Mouse (Mus musculus) neural tube, embryonic 15.5 days (tissue): Measurements from ENCODE around the gene Obscn. TPM values are rescaled to one million over a fixed set of nuclear protein-coding genes. Genes with fewer than 3 reads are reported as not detected.

ENCODE experiments used
- ATAC-seq: fragments of 200-750 bp; cut with Nextera tagmentation; 2 replicates; pipeline ENCODE4 v1.8.0; 2017; ENCODE audit warnings: mild to moderate bottlenecking, moderate TSS enrichment, moderate library complexity; ENCODE audit not compliant: low FRiP score
- H3K27ac ChIP-seq: fragments of 300-500 bp; sonication (generic); replicated peaks from 2 replicates; pipeline ENCODE4 v1.5.1; 2015; ENCODE audit warnings: mild to moderate bottlenecking, inconsistent platforms
- H3K27me3 ChIP-seq: fragments of 300-500 bp; sonication (generic); replicated peaks from 2 replicates; pipeline ENCODE4 v1.6.1; 2015; ENCODE audit warnings: inconsistent platforms
- H3K36me3 ChIP-seq: fragments of 300-500 bp; sonication (generic); 2 replicates; pipeline ENCODE4 v1.6.1; 2015; ENCODE audit warnings: inconsistent platforms
- H3K4me1 ChIP-seq: fragments of 300-500 bp; sonication (generic); 2 replicates; pipeline ENCODE4 v1.6.1; 2015; ENCODE audit warnings: inconsistent platforms
- H3K4me2 ChIP-seq: fragments of 300-500 bp; sonication (generic); 2 replicates; pipeline ENCODE4 v1.6.1; 2015; ENCODE audit warnings: inconsistent platforms, mild to moderate bottlenecking, moderate library complexity
- H3K4me3 ChIP-seq: fragments of 300-500 bp; sonication (generic); replicated peaks from 2 replicates; pipeline ENCODE4 v1.5.1; 2015; ENCODE audit warnings: mild to moderate bottlenecking, inconsistent platforms
- H3K9ac ChIP-seq: fragments of 300-500 bp; sonication (generic); replicated peaks from 2 replicates; pipeline ENCODE4 v1.6.1; 2015; ENCODE audit warnings: mild to moderate bottlenecking, inconsistent platforms
- H3K9me3 ChIP-seq: fragments of 300-500 bp; sonication (generic); replicated peaks from 2 replicates; pipeline ENCODE4 v1.6.1; 2016; ENCODE audit warnings: inconsistent platforms
- WGBS: fragments of 180-500 bp; shearing (Covaris S2); methylation state at CpG from one replicate; pipeline ENCODE4 v1.1.7; 2015; ENCODE audit warnings: mixed read lengths; 5-methylcytosine and 5-hydroxymethylcytosine counted together
- polyA plus RNA-seq: library from polyadenylated mRNA; unstranded; fragments of >200 nt; fragmentation: Nextera tagmentation; extraction: Ambion mirVana; gene quantifications from 2 replicates; pipeline ENCODE4 v1.2.1, GENCODE M21; 2015

Obscn gene
- polyA plus RNA-seq, 1 experiment from 2014 or later, result 0.91 TPM

GRCm38 (mm10) chr11:58979183-58979582 lies 157.0 kb downstream of the Obscn start:
- peak overlapping the region; percentile 74 for H3K9ac ChIP-seq

GRCm38 (mm10) chr11:58978706-58979030 lies 157.5 kb downstream of the Obscn start:
- peaks cover 59% of the 10 kb centered on the region for H3K4me1 ChIP-seq
- H3K27ac ChIP-seq, result no peak overlapping the region

More at GRCm38 (mm10) chr11:58979183-58979582, 157.0 kb downstream of the Obscn start:
- peaks cover 59% of the 10 kb centered on the region for H3K4me1 ChIP-seq
- no peak for ATAC-seq
- H3K27ac ChIP-seq, result no peak overlapping the region
- peak overlapping the region; percentile 81 for H3K4me3 ChIP-seq
- H3K27me3 ChIP-seq, result no peaks in the 10 kb centered on the region
- no peaks in the 10 kb centered on the region for H3K9me3 ChIP-seq
- WGBS, result 88% methylated on average over 3 of the region's 3 CpGs
- peaks cover 23% of the 10 kb centered on the region for H3K36me3 ChIP-seq
- peak overlapping the region; percentile 100 for H3K4me2 ChIP-seq

GRCm38 (mm10) chr11:58978027-58978705 lies 158.0 kb downstream of the Obscn start, which contains the start of gene Trim11:
TSS of gene Trim11 (plus strand) at chr11:58978093.
- Histone ChIP-seq H3K9ac (peak within 1 kb of the TSS; percentile 74), H3K27ac (peak within 1 kb of the TSS; percentile 83), H3K4me1 (peaks cover 59% of the 10 kb centered on the region), H3K36me3 (peaks cover 19% of the 10 kb centered on the region), H3K9me3 (no peaks in the 10 kb centered on the region), H3K4me3 (peak within 1 kb of the TSS; percentile 81), H3K4me2 (peak within 1 kb of the TSS; percentile 100), H3K27me3 (no peaks in the 10 kb centered on the region)
- under 1% methylated on average over 64 of the region's 64 CpGs for WGBS
- peak; percentile 79 for ATAC-seq

More at GRCm38 (mm10) chr11:58978706-58979030, 157.5 kb downstream of the Obscn start:
- WGBS, result 4% methylated on average over 5 of the region's 5 CpGs
- H3K4me2 ChIP-seq, result peak overlapping the region; percentile 100
- H3K9me3 ChIP-seq, result no peaks in the 10 kb centered on the region
- H3K4me3 ChIP-seq, result peak overlapping the region; percentile 81
- no peak for ATAC-seq
- no peaks in the 10 kb centered on the region for H3K27me3 ChIP-seq
- H3K9ac ChIP-seq, result peak overlapping the region; percentile 74
- peaks cover 19% of the 10 kb centered on the region for H3K36me3 ChIP-seq

GRCm38 (mm10) chr11:58977607-58978026 lies 158.6 kb downstream of the Obscn start:
- H3K27ac ChIP-seq, result peak overlapping the region; percentile 83
- H3K4me2 ChIP-seq, result peak overlapping the region; percentile 100
- peak; percentile 5; the same call in 1 of the 2 replicates for ATAC-seq
- H3K4me3 ChIP-seq, result peak overlapping the region; percentile 81
- H3K9me3 ChIP-seq, result no peaks in the 10 kb centered on the region
- peaks cover 14% of the 10 kb centered on the region for H3K36me3 ChIP-seq
- peak overlapping the region; percentile 74 for H3K9ac ChIP-seq
- WGBS, result under 1% methylated on average over 21 of the region's 21 CpGs
- peaks cover 59% of the 10 kb centered on the region for H3K4me1 ChIP-seq
- no peaks in the 10 kb centered on the region for H3K27me3 ChIP-seq

- peak overlapping the region; percentile 74 for H3K9ac ChIP-seq
- no peaks in the 10 kb centered on the region for H3K27me3 ChIP-seq
- peak overlapping the region; percentile 100 for H3K4me2 ChIP-seq
- peak overlapping the region; percentile 81 for H3K4me3 ChIP-seq
- WGBS, result under 1% methylated on average over 29 of the region's 29 CpGs
- peaks cover 10% of the 10 kb centered on the region for H3K36me3 ChIP-seq
- ATAC-seq, result no peak
- peak overlapping the region; percentile 83 for H3K27ac ChIP-seq
- H3K4me1 ChIP-seq, result peaks cover 56% of the 10 kb centered on the region
- H3K9me3 ChIP-seq, result no peaks in the 10 kb centered on the region
Measured at GRCm38 (mm10) chr11:58977150-58977549, 159.1 kb downstream of the Obscn start.

GRCm38 (mm10) chr11:58974414-58974813 lies 161.8 kb downstream of the Obscn start:
- Histone ChIP-seq H3K4me2 (no peak overlapping the region), H3K27ac (no peak overlapping the region), H3K27me3 (no peaks in the 10 kb centered on the region), H3K9ac (no peak overlapping the region), H3K4me3 (no peak overlapping the region), H3K36me3 (peaks cover 15% of the 10 kb centered on the region; the same call in 1 of the 2 replicates), H3K4me1 (peaks cover 29% of the 10 kb centered on the region), H3K9me3 (no peaks in the 10 kb centered on the region)
- WGBS, result 93% methylated on average over 3 of the region's 3 CpGs
- ATAC-seq, result no peak

- H3K27me3 ChIP-seq, result no peaks in the 10 kb centered on the region
- peaks cover 15% of the 10 kb centered on the region; the same call in 1 of the 2 replicates for H3K36me3 ChIP-seq
- H3K9me3 ChIP-seq, result no peaks in the 10 kb centered on the region
- no peak overlapping the region for H3K27ac ChIP-seq
- H3K4me3 ChIP-seq, result no peak overlapping the region
- no peak for ATAC-seq
- H3K9ac ChIP-seq, result no peak overlapping the region
- WGBS, result 97% methylated on average over 3 of the region's 3 CpGs
- peaks cover 16% of the 10 kb centered on the region for H3K4me1 ChIP-seq
- H3K4me2 ChIP-seq, result no peak overlapping the region
Measured at GRCm38 (mm10) chr11:58971796-58972195, 164.4 kb downstream of the Obscn start.

GRCm38 (mm10) chr11:58970831-58971530 lies 165.2 kb downstream of the Obscn start:
- H3K36me3 ChIP-seq, result peaks cover 15% of the 10 kb centered on the region; the same call in 1 of the 2 replicates
- no peaks in the 10 kb centered on the region for H3K27me3 ChIP-seq
- H3K4me1 ChIP-seq, result peaks cover 12% of the 10 kb centered on the region
- H3K4me2 ChIP-seq, result no peak overlapping the region
- no peaks in the 10 kb centered on the region for H3K9me3 ChIP-seq
- H3K27ac ChIP-seq, result no peak overlapping the region
- H3K4me3 ChIP-seq, result no peak overlapping the region
- no peak overlapping the region for H3K9ac ChIP-seq
- ATAC-seq, result no peak
- WGBS, result 93% methylated on average over 21 of the region's 21 CpGs

- Histone ChIP-seq H3K9me3 (no peaks in the 10 kb centered on the region), H3K27me3 (no peaks in the 10 kb centered on the region), H3K4me3 (no peak overlapping the region), H3K9ac (no peak overlapping the region), H3K4me1 (peaks cover 8% of the 10 kb centered on the region), H3K36me3 (peaks cover 13% of the 10 kb centered on the region; the same call in 1 of the 2 replicates), H3K27ac (no peak overlapping the region), H3K4me2 (no peak overlapping the region)
- no peak for ATAC-seq
- 82% methylated on average over 6 of the region's 6 CpGs for WGBS
Measured at GRCm38 (mm10) chr11:58969659-58970058, 166.5 kb downstream of the Obscn start.

- H3K4me2 ChIP-seq, result no peak overlapping the region
- H3K36me3 ChIP-seq, result peaks cover 9% of the 10 kb centered on the region; the same call in 1 of the 2 replicates
- no peak overlapping the region for H3K4me3 ChIP-seq
- H3K27ac ChIP-seq, result no peak overlapping the region
- H3K4me1 ChIP-seq, result peaks cover 5% of the 10 kb centered on the region; the same call in 1 of the 2 replicates
- WGBS, result 87% methylated on average over 8 of the region's 8 CpGs
- no peaks in the 10 kb centered on the region for H3K9me3 ChIP-seq
- no peak overlapping the region for H3K9ac ChIP-seq
- ATAC-seq, result no peak
- H3K27me3 ChIP-seq, result no peaks in the 10 kb centered on the region
Measured at GRCm38 (mm10) chr11:58969027-58969426, 167.2 kb downstream of the Obscn start.

GRCm38 (mm10) chr11:58968551-58968950 lies 167.7 kb downstream of the Obscn start:
- no peaks in the 10 kb centered on the region for H3K27me3 ChIP-seq
- no peak for ATAC-seq
- H3K36me3 ChIP-seq, result peaks cover 9% of the 10 kb centered on the region; the same call in 1 of the 2 replicates
- 94% methylated on average over 7 of the region's 7 CpGs for WGBS
- H3K4me3 ChIP-seq, result no peak overlapping the region
- no peaks in the 10 kb centered on the region for H3K9me3 ChIP-seq
- no peak overlapping the region for H3K9ac ChIP-seq
- no peak overlapping the region for H3K4me2 ChIP-seq
- no peak overlapping the region for H3K27ac ChIP-seq
- peaks cover 7% of the 10 kb centered on the region for H3K4me1 ChIP-seq
